Mouse (Mus musculus) natural killer cell, adult 2 months (primary cell): ENCODE data around the gene Il13.

ENCODE experiments used
- DNase-seq, 2 experiments: peaks; one replicate each; pipeline ENCODE4 v3.0.0; 2022; ENCODE audit warnings: low spot score in 2 of 2

Gene Il13

DNA sequence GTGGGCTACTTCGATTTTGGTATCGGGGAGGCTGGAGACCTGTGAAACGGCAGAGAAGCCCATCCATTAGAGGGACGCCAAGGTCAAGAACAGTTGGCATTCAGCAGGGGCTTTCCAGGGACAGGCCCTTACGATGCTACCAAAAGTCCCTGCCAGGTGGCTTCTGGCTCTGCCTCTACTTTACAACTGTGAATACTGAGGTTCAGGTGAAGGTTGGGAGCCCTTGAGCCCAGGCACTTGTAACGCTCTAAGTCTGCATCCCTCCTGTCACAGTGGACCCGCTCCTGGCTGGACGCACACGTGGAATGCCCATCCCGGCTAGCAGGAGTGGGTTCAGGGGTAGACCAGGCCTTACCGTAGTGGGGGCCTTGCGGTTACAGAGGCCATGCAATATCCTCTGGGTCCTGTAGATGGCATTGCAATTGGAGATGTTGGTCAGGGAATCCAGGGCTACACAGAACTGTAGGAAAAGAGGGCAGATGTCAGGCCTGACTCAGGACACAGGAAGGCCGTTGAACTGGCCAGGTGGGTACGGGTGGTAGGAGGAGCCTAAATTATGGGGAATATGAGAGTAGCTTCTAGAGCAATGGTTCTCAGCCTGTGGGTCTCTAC is 2.3 kb downstream of the Il13 start:
- no peak for DNase-seq

DNA sequence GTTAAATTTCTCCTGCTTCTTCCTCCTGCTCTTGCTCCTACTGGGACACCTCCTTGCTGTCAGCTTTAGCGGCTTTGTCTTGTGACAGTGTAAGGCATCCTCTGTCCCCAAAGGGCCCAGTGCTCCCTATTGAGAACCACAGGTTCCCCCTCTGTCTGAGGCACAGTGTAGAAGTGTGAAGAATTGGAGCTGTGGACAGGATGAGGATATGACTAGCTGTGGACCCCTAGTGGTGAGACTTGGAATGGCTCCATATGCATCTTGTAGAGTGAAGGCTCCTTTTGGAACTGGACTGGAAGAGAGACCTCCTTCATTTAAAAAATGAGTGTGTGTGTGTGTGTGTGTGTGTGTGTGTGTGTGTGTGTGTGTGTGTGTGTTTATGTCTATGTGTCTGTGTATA is 6.6 kb downstream of the Il13 start:
- DNase-seq: peak; percentile 68 to 69

GRCm38 (mm10) chr11:53626802-53627373 is 7.6 kb downstream of the Il13 start:
- DNase-seq: peak in 1 of 2 experiments; percentile 30

GRCm38 (mm10) chr11:53624124-53624523 is 10.4 kb downstream of the Il13 start:
- no peak for DNase-seq

GRCm38 (mm10) chr11:53623573-53623972 is 10.9 kb downstream of the Il13 start:
- DNase-seq: no peak

DNA sequence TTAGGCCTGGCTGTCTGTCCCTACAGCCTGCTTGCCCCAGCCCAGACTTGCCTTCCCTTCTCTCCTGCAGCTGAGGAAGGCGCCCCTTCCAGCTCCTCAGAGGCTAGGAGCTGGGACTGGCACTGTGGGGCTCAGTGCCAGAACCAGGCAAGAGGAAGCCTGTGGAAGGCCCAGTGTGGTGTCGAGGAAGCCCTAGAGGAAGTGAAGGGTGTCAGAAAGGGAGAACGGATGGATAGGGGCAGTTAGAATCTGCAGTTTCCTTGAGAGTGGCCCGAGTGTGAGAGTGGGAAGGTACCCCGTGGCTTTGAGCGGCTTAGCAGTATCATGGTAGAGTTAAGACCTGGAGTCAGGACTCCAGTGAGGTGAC is 12.1 kb downstream of the Il13 start:
- DNase-seq: no peak

- no peak for DNase-seq
Observed at GRCm38 (mm10) chr11:53621582-53622439, 12.7 kb downstream of the Il13 start.

DNA sequence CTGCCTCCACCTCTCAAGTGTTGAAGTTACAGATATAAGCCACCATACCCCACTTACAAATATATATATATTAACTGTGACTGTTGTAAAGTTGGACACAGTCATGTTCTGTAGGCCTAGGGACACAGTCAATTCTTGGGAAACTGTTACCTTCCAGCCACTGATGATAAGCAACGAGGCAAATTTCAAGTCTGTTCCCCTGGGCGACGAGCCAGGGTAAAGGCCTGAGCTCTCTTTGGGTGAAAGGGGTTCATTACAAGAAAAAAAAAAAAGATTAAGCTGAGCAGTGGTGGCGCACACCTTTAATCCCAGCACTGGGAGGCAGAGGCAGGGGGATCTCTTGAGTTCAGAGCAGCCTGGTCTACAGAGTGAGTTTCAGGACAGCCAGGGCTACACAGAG is 14.4 kb downstream of the Il13 start:
- DNase-seq: no peak

GRCm38 (mm10) chr11:53619428-53619827 is 15.1 kb downstream of the Il13 start:
- no peak for DNase-seq

GRCm38 (mm10) chr11:53618619-53619198 is 15.8 kb downstream of the Il13 start, which contains the start of gene Il4:
Gene Il4, minus strand, starts transcription at chr11:53618669.
- no peak for DNase-seq

- DNase-seq: no peak
Observed at GRCm38 (mm10) chr11:53617562-53618109, 16.9 kb downstream of the Il13 start.

GRCm38 (mm10) chr11:53616748-53617558 is 17.5 kb downstream of the Il13 start:
- no peak for DNase-seq

- DNase-seq: no peak
Observed at GRCm38 (mm10) chr11:53615575-53615974, 18.9 kb downstream of the Il13 start.

GRCm38 (mm10) chr11:53615172-53615571 is 19.3 kb downstream of the Il13 start:
- no peak for DNase-seq

DNA sequence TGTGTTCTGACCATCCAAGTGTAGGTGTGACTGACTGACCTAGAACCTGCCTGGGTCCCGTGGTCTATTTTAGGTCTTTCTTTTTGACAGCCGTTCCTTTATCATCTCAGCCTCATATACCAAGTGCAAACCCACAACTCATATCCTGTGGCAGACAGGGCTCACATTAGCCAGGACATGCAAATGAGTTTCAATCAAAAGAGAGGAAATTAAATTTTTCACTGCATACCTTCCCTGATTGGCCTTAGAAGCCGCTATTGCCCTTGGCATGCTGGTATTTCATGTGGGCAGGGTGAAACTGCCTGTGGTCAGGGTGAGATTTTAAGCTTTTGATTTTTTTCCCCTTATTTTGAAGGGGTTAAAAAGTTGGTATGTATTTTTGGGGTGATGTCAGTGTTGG is 24.8 kb downstream of the Il13 start:
- peak; percentile 45 to 70 for DNase-seq

DNA sequence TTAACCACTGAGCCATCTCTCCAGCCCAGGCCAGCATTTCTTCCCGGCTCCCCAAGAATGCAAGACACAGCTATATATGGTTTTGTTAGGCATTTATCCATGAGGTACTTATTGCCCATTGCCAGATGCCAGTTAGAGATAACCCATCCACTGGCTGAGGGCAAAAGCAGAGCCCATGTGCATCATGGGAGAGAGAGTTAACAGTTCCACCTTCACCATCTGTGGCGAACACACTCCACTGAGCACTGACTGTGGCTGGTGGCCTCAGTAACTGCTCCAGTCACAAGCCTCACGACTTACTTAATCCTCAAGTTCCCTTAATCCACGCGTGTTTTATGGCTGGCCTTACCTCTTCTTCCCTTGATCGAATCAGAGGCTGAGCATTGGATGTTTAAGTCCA is 25.3 kb downstream of the Il13 start:
- no peak for DNase-seq

GRCm38 (mm10) chr11:53605609-53606008 is 28.9 kb downstream of the Il13 start:
- no peak for DNase-seq

GRCm38 (mm10) chr11:53604983-53605382 is 29.5 kb downstream of the Il13 start:
- DNase-seq: no peak

GRCm38 (mm10) chr11:53591116-53591515 is 43.4 kb downstream of the Il13 start:
- DNase-seq: no peak

GRCm38 (mm10) chr11:53590368-53590768 is 44.1 kb downstream of the Il13 start:
- peak; percentile 42 to 62 for DNase-seq

GRCm38 (mm10) chr11:53588279-53588678 is 46.2 kb downstream of the Il13 start:
- DNase-seq: no peak
